Mouse (Mus musculus) spleen, adult 2 months (tissue): Measurements from ENCODE around the gene Ereg. TPM values are rescaled to one million over a fixed set of nuclear protein-coding genes. Genes with fewer than 3 reads are reported as not detected.

Experiments
- DNase-seq, 2 experiments: peaks; one replicate each; pipeline versions ENCODE4 v3.0.0 to v3.0.0-alpha.2; 2012 to 2021; ENCODE audit warnings: low spot score in 2 of 2, low read depth in 1 of 2
- H3K27ac ChIP-seq: fragments of 200-500 bp; 2 replicates; pipeline ENCODE4 v1.5.1; 2012; ENCODE audit warnings: low read length, inconsistent platforms; ENCODE audit not compliant: insufficient read depth
- H3K27me3 ChIP-seq: fragments of 200-500 bp; 2 replicates; pipeline ENCODE4 v1.6.1; 2012; ENCODE audit warnings: mild to moderate bottlenecking, moderate library complexity, low read length, inconsistent platforms; ENCODE audit not compliant: control insufficient read depth, insufficient read depth
- H3K36me3 ChIP-seq: fragments of 200-500 bp; 2 replicates; pipeline ENCODE4 v1.6.1; 2012; ENCODE audit warnings: mild to moderate bottlenecking, low read length, inconsistent platforms; ENCODE audit not compliant: control insufficient read depth, insufficient read depth
- H3K4me1 ChIP-seq: fragments of 200-500 bp; 2 replicates; pipeline ENCODE4 v1.6.1; 2011; ENCODE audit warnings: inconsistent platforms; ENCODE audit not compliant: control insufficient read depth, insufficient read depth, insufficient read length
- H3K4me3 ChIP-seq: fragments of 200-500 bp; 2 replicates; pipeline ENCODE4 v1.5.1; 2011; ENCODE audit warnings: mild to moderate bottlenecking, inconsistent platforms; ENCODE audit not compliant: insufficient read depth, insufficient read length; ENCODE audit errors: extremely low read depth
- CTCF ChIP-seq: fragments of 200-500 bp; IDR thresholded peaks from 2 replicates; pipeline ENCODE4 v1.5.1; 2011; ENCODE audit warnings: mild to moderate bottlenecking, inconsistent platforms; ENCODE audit not compliant: insufficient read depth, insufficient read length, insufficient replicate concordance; ENCODE audit errors: extremely low read depth
- POLR2A ChIP-seq: fragments of 200-500 bp; IDR thresholded peaks from 2 replicates; pipeline ENCODE4 v1.6.1; 2011; ENCODE audit warnings: low read depth, low read length, inconsistent platforms
- WGBS: fragments of 180-500 bp; shearing (Covaris S2); methylation state at CpG from one replicate; pipeline ENCODE4 v1.1.7; 2018; 5-methylcytosine and 5-hydroxymethylcytosine counted together
- polyA plus RNA-seq: library from polyadenylated mRNA; depleted of rRNA; stranded (reverse); fragments of >200 nt; gene quantifications from 2 replicates; pipeline ENCODE4 v1.2.3, GENCODE M21; 2012

Ereg gene
- polyA plus RNA-seq, 1 experiment, result not detected

DNA sequence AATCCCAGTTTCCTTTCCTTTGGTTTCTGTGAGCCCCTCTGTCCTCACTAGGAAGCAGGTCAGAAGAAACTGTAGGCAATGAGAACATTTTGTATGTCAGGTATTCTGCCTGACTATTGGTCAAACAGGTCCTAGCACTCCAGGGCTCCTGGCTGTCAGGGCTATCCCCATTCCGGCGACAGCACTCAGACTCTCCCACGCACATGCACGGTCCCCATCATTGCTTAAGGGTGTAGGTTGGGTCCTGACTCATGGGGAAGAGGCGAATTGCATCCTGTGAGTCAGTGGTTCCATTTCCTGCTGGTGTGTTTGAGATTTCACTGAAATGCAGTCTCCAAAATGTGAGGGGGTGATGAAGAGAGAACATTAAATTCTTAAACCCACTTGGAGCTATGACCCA is 8.6 kb downstream of the Ereg start:
- Histone ChIP-seq H3K4me3 (no peak overlapping the region), H3K4me1 (no peaks in the 10 kb centered on the region), H3K27me3 (no peaks in the 10 kb centered on the region), H3K36me3 (no peaks in the 10 kb centered on the region), H3K27ac (no peak overlapping the region)
- 29% methylated on average over 5 of the region's 5 CpGs for WGBS
- DNase-seq, result no peak
- TF ChIP-seq POLR2A, result no peak
- no peak for TF ChIP-seq CTCF

DNA sequence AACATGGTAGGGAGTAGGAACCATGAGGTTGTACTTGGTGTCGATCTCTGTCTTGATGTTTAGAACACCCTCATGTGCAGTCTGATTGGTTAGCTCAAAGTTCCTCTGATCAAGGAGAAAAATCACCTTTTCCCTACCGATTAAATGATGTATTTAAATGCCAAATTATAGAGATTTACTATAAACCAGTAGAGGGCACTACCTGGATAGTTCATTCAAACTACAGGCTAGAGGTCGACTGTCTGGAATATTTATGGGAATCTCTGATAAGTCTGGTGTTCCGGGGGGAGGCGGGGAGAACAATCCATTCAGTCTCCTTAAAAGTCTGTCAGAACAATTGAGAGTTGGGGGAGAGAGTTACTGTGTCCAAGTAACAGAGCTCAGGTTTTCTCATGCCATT is 10.9 kb downstream of the Ereg start:
- no peak for DNase-seq
- Histone ChIP-seq H3K27ac (no peak overlapping the region), H3K4me1 (no peaks in the 10 kb centered on the region), H3K27me3 (no peaks in the 10 kb centered on the region), H3K36me3 (no peaks in the 10 kb centered on the region), H3K4me3 (no peak overlapping the region)
- WGBS, result 65% methylated on average over 5 of the region's 5 CpGs
- TF ChIP-seq POLR2A (no peak), CTCF (no peak)

DNA sequence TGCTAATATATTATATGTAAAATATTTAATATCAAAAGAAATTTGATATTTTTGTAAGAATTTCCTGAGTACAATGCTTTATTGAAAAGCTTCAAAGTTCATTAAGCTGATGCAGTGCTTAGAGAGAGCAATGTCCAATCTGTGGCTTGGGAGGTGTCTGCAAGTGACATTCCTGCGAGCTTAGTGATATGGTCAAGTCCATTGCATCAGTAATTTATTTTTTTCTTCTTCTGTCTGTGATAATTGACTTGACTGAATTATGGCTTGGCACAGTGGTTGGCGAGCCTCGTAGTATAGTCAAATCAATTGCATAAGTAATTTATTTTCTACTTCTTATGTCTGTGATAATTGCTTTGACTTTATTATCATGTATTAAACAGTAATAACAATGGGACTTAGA is 15.9 kb downstream of the Ereg start:
- H3K36me3 ChIP-seq, result no peaks in the 10 kb centered on the region
- no peak for TF ChIP-seq POLR2A
- WGBS, result 78% methylated on average over 3 of the region's 3 CpGs
- DNase-seq, result no peak
- H3K4me1 ChIP-seq, result no peaks in the 10 kb centered on the region
- H3K27me3 ChIP-seq, result no peaks in the 10 kb centered on the region
- no peak overlapping the region for H3K4me3 ChIP-seq
- H3K27ac ChIP-seq, result no peak overlapping the region

DNA sequence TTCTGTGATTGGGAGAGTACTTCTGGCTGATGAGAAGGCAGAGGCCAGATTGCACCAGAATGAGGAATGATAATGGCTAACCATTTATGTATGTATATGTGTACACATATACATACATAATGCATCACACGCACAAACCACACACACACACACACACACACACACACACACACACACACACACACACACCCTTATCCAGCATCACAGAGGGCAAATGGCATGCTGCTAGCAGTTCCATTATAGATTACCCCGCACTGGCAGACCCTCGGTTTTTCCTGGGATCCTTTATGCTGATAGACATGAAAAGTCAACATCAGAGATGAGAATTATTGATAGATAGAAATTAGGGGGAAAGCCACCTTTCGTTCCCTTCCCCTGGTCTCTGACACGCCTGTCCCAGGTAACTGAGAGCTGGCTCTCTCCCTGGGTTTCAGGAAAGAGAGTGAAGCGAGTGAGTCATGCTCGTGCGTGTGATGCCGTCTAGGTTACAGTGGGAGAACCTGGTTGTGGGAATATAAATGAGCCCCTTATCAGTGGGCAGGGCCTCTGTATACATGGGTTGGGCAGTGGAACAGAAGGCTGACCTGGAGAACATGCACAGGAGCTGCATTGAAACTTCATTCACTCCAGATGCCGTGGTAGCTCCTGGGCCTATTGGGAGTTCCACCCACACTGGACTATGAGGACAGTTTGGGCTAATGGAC is 23.6 kb downstream of the Ereg start:
- Histone ChIP-seq H3K4me1 (no peaks in the 10 kb centered on the region), H3K27me3 (no peaks in the 10 kb centered on the region), H3K4me3 (no peak overlapping the region), H3K27ac (no peak overlapping the region), H3K36me3 (no peaks in the 10 kb centered on the region)
- whole genome bisulfite sequencing, result 87% methylated on average over 10 of the region's 10 CpGs
- no peak for TF ChIP-seq POLR2A
- no peak for TF ChIP-seq CTCF
- DNase-seq, result no peak

DNA sequence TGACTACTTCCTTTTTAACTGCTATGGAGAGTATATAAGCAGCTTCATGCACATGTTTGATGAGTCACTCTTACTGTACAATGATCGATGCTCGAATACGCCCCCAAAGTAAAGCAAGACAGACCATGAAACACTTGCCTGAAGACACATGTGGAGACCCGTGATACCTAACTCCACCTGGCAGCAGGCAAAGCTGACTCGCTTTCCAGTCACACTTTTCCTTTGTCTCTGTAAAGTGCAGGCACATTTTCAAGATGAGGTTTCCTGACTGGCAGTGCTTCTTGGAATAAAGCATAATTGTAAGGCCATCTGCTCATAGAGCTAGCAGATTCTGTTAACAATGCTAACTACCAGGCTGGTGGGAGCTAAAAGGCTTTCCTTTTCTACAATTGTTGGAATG is 27.3 kb downstream of the Ereg start:
- no peaks in the 10 kb centered on the region for H3K36me3 ChIP-seq
- 83% methylated on average over 5 of the region's 5 CpGs for WGBS

DNA sequence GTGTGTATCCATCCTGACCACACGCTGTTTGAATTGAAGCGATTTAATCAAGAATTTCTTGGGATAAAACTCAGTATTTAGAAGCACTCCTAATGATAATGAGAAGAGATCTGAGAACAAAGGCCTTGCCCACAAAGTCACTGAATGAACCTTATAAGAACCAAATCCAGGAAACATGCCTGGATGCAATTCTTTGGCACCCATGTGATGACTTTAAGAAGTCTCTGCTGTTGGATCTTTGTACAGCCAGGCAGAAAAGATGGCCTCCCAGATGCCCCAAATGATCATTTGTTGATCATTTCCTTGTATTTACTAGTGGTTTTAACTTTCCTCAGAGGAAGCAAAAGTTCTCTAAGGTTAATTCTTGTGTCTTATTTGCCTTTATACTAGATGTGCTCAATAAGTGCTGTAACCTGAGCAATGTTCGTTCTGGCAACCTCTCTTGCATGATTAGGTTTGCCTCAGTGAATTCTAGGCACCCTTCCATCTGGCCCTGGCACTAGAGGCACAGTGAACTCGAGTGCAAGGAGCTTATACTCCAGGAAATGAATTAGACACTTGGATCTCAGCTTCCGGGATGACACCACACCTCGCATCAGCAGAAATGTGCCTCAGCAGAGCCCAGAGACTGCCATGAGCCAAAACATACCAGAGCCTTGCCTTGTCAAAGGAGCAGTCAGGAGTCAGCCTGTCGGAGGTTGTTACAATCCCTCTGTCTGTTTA is 29.7 kb downstream of the Ereg start:
- no peak for DNase-seq
- WGBS, result 79% methylated on average over 7 of the region's 7 CpGs
- Histone ChIP-seq H3K27ac (no peak overlapping the region), H3K4me3 (no peak overlapping the region), H3K4me1 (no peaks in the 10 kb centered on the region), H3K27me3 (no peaks in the 10 kb centered on the region), H3K36me3 (no peaks in the 10 kb centered on the region)
- TF ChIP-seq CTCF (no peak), POLR2A (no peak)

More for the DNA sequence above, 27.3 kb downstream of the Ereg start:
- DNase-seq, result no peak
- no peaks in the 10 kb centered on the region for H3K27me3 ChIP-seq
- no peak overlapping the region for H3K27ac ChIP-seq
- no peak overlapping the region for H3K4me3 ChIP-seq
- H3K4me1 ChIP-seq, result no peaks in the 10 kb centered on the region
- TF ChIP-seq CTCF (no peak), POLR2A (no peak)

DNA sequence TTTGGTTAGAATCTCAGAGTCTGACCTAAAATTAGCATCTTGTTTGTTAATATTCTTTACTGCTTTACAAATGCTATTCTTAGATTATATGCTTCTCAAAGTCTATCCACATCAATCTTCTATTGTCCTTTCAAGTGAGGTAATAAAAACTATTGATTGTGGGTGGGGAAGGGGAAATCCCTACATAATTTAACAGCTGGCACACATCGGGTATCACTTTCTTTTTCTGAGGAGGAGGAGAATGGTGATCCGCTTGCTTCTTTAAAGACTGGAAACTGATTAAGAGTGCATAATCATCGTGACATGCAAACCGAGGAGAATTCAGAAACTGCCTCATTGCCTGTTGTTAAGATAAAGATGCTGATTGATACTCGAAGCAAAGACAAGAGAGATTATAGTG is 31.8 kb downstream of the Ereg start:
- TF ChIP-seq POLR2A (no peak), CTCF (no peak)
- Histone ChIP-seq H3K27ac (no peak overlapping the region), H3K27me3 (no peaks in the 10 kb centered on the region), H3K4me3 (no peak overlapping the region), H3K36me3 (no peaks in the 10 kb centered on the region), H3K4me1 (no peaks in the 10 kb centered on the region)
- no peak for DNase-seq
- 80% methylated on average over 5 of the region's 5 CpGs for WGBS
